Mouse (Mus musculus) embryonic facial prominence, embryonic 15.5 days (tissue): Measurements from ENCODE around the gene Gm49388. TPM values are rescaled to one million over a fixed set of nuclear protein-coding genes. Genes with fewer than 3 reads are reported as not detected.
"Not testable (repeated sequence)": the region's sequence is repeated elsewhere in the genome, so short reads cannot be mapped to it uniquely, and the experiment has no call there.

Experiments used
- ATAC-seq: fragments of 200-750 bp; cut with Nextera tagmentation; 2 replicates; pipeline ENCODE4 v1.8.0; 2017; ENCODE audit warnings: low read depth, moderate TSS enrichment; ENCODE audit not compliant: insufficient number of reproducible peaks, low FRiP score, low TSS enrichment
- H3K27ac ChIP-seq: fragments of 300-500 bp; sonication (generic); replicated peaks from 2 replicates; pipeline ENCODE4 v1.5.1; 2015; ENCODE audit warnings: mild to moderate bottlenecking, inconsistent platforms
- H3K27me3 ChIP-seq: fragments of 300-500 bp; sonication (generic); 2 replicates; pipeline ENCODE4 v1.6.1; 2015; ENCODE audit warnings: inconsistent platforms
- H3K36me3 ChIP-seq: fragments of 300-500 bp; sonication (generic); 2 replicates; pipeline ENCODE4 v1.6.1; 2015; ENCODE audit warnings: mild to moderate bottlenecking, inconsistent platforms
- H3K4me1 ChIP-seq: fragments of 300-500 bp; sonication (generic); 2 replicates; pipeline ENCODE4 v1.6.1; 2015; ENCODE audit warnings: inconsistent platforms
- H3K4me2 ChIP-seq: fragments of 300-500 bp; sonication (generic); replicated peaks from 2 replicates; pipeline ENCODE4 v1.6.1; 2015; ENCODE audit warnings: mild to moderate bottlenecking, inconsistent platforms
- H3K4me3 ChIP-seq: fragments of 300-500 bp; sonication (generic); replicated peaks from 2 replicates; pipeline ENCODE4 v1.5.1; 2015; ENCODE audit warnings: mild to moderate bottlenecking, inconsistent platforms
- H3K9ac ChIP-seq: fragments of 300-500 bp; sonication (generic); 2 replicates; pipeline ENCODE4 v1.6.1; 2015; ENCODE audit warnings: inconsistent platforms
- H3K9me3 ChIP-seq: fragments of 300-500 bp; sonication (generic); replicated peaks from 2 replicates; pipeline ENCODE4 v1.6.1; 2016; ENCODE audit warnings: inconsistent platforms
- WGBS: fragments of 180-500 bp; shearing (Covaris S2); methylation state at CpG from one replicate; pipeline ENCODE4 v1.1.7; 2015; 5-methylcytosine and 5-hydroxymethylcytosine counted together
- polyA plus RNA-seq: library from polyadenylated mRNA; unstranded; fragments of >200 nt; fragmentation: Nextera tagmentation; extraction: Ambion mirVana; gene quantifications from 2 replicates; pipeline ENCODE4 v1.2.1, GENCODE M21; 2015

The Gm49388 gene
- polyA plus RNA-seq, 1 experiment from 2014 or later = not detected

DNA sequence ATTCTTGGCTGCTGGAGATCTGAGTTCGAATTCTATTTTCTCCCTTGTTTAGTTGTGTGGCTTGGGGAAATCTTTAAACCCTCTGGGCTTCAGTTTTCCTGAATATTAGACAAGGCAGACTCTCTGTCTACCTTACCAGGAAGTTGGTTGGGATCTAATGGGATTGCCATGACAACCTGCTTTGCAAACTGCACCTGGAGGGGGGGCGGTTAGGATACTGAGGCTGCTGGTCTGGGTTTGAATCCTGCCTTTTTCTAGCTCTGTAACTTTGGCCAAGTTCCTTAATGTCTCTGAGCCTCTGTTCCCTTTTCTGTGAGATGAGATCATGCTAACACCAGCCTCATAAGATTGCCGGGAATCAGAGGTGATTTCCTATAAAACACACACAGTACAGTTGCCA, 37.1 kb downstream of the Gm49388 start:
- Histone ChIP-seq H3K36me3 (no peaks in the 10 kb centered on the region), H3K4me1 (peaks cover 31% of the 10 kb centered on the region), H3K9ac (no peak overlapping the region), H3K4me3 (no peak overlapping the region), H3K4me2 (no peak overlapping the region), H3K27ac (no peak overlapping the region), H3K9me3 (no peaks in the 10 kb centered on the region), H3K27me3 (no peaks in the 10 kb centered on the region)
- WGBS = 86% methylated on average over 3 of the region's 3 CpGs
- ATAC-seq = no peak

DNA sequence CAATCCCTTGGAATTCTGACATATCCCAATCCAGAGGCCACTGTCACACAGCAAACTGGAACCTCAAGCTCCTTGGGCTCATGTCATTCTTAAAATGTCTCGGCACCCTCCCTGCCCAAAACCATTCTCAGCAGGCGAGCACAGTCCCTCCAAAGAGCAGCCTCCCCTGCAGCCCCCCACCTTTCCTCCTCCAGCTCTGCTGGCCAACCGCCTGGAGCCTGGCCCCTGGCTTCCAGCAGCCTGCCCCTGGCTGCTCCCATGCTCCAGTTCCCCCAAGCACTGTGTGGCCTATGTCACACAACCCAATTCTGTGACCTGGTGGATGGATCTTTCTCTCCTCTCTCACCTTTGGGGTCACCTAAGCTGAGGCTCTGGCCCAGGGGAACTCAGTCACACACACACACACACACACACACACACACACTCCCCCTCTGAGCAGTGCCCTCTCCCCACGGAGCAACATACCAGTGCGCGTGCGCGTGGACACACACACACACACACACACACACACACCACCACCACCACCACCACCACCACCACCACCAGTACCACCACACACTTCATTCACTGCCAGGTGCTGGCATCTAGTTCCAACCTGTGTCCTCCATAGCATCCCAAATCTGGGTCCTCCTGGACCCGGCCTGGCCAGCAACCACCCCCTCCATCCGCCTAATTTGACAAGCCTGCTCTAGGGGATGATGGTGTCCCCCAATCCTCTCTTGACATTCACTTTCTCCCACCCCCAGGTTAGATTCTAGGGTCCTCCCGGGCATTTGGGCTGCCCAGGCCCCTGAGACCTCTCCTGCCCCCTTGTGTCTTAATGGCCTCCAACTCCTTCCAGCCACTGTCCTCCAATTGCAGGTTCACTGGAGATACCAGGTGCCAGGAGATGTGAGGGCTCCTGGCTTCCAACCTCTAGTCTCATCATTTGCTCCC, 38.1 kb downstream of the Gm49388 start:
- Histone ChIP-seq H3K27ac (peak overlapping the region; percentile 55; the same call in 1 of the 2 replicates), H3K4me1 (peaks cover 31% of the 10 kb centered on the region), H3K4me3 (peak overlapping the region; percentile 61), H3K27me3 (no peaks in the 10 kb centered on the region), H3K9ac (peak overlapping the region; percentile 65), H3K4me2 (peak overlapping the region; percentile 77), H3K9me3 (no peaks in the 10 kb centered on the region), H3K36me3 (no peaks in the 10 kb centered on the region)
- ATAC-seq = no peak
- 58% methylated on average over 11 of the region's 11 CpGs for WGBS

DNA sequence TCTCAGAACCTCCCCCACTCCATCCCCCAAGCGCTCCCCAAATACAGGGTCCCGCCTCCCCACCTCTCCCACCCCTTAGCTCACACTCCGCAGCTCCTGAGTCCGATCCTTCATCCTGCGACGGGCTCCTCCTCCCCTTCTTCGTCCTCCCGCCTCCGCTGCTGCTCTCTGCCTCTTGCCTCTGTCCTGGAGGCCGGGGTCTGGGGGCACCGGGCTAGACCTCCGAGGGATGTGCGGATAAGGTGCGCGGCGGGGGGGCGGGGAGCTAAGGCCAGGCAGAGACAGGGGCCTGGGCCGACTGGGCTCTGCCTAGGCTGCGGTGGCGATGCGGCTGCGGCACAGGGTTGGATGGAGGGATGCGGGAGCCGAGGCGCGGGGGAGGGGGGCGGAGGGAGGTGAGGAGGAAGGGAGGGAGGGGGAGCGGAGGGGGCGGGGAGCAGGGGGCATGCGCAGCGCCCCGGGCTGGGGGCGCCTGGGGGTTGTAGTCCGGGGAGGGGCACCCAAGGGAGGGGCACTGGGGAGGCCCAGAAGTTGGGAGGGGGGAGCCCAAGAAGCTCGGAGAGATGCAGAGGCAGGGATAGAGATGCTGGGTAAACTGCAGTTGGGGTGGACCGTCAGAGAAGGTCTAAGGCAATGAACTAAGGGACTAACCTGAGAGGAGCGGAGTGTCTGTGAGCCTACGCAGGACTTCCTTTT, 38.9 kb downstream of the Gm49388 start, which contains the start of the genes Stx4a and Stx1b:
TSS of gene Stx4a (plus strand) at position 119 of the 696 bp plus-strand sequence.
TSS of gene Stx1b (minus strand) at position 374 of the 696 bp plus-strand sequence.
- H3K4me1 ChIP-seq = peaks cover 31% of the 10 kb centered on the region
- peak within 1 kb of the TSS; percentile 77 for H3K4me2 ChIP-seq
- ATAC-seq = peak; percentile 80
- H3K27ac ChIP-seq = peak within 1 kb of the TSS; percentile 55
- H3K9ac ChIP-seq = peak within 1 kb of the TSS; percentile 65
- WGBS = 2% methylated on average over 35 of the region's 38 CpGs
- no peaks in the 10 kb centered on the region for H3K36me3 ChIP-seq
- peak within 1 kb of the TSS; percentile 61 for H3K4me3 ChIP-seq
- H3K27me3 ChIP-seq = no peaks in the 10 kb centered on the region
- no peaks in the 10 kb centered on the region for H3K9me3 ChIP-seq

DNA sequence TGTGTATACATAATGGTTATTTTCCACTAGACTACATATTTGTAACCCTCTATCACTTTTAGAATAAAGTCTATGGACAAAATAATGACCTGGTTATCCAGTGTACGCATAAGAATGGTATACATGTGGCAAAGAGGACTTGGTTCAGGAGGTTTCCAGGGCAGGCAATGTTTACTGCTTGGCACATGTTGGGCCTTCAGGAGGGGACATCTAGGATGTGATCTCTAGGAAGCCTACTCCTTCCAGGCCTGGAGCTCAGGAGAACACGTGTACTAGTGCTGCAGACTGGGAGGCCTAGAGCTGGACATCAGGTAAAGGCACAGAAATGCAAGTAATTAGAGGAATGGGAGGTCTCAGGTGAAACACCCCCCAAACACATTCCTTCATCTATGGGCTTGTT, 50.1 kb downstream of the Gm49388 start:
- Histone ChIP-seq H3K27me3 (no peaks in the 10 kb centered on the region), H3K9me3 (no peaks in the 10 kb centered on the region), H3K4me2 (no peak overlapping the region), H3K36me3 (no peaks in the 10 kb centered on the region), H3K4me1 (peaks cover 2% of the 10 kb centered on the region; the same call in 1 of the 2 replicates), H3K9ac (no peak overlapping the region), H3K27ac (no peak overlapping the region), H3K4me3 (no peak overlapping the region)
- ATAC-seq = no peak
- WGBS = 66% methylated on average over 2 of the region's 2 CpGs

DNA sequence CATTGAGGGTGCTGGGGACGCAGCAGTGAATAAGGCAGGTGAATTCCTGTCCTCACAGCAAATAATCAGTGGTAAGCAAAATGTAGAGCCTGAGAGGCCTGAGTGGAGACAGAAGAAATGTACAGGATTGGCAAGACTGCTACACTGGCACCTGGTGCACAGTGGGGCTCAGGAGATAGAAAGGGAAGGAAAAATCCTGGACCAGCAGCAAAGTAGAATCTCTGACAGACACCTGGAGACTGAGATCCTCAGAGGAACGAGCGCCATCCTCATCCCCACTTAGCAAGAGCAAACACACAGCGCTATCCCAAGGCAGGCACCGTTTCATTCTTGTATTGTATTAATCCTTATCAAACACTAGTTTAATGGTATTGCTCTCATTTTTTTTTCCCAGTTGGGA, 52.1 kb downstream of the Gm49388 start:
- 85% methylated on average over 5 of the region's 5 CpGs for WGBS
- H3K36me3 ChIP-seq = no peaks in the 10 kb centered on the region
- H3K9me3 ChIP-seq = no peaks in the 10 kb centered on the region
- no peak for ATAC-seq
- no peak overlapping the region for H3K27ac ChIP-seq
- no peak overlapping the region for H3K9ac ChIP-seq
- no peak overlapping the region for H3K4me3 ChIP-seq
- peaks cover 8% of the 10 kb centered on the region for H3K4me1 ChIP-seq
- H3K27me3 ChIP-seq = no peaks in the 10 kb centered on the region
- H3K4me2 ChIP-seq = no peak overlapping the region

DNA sequence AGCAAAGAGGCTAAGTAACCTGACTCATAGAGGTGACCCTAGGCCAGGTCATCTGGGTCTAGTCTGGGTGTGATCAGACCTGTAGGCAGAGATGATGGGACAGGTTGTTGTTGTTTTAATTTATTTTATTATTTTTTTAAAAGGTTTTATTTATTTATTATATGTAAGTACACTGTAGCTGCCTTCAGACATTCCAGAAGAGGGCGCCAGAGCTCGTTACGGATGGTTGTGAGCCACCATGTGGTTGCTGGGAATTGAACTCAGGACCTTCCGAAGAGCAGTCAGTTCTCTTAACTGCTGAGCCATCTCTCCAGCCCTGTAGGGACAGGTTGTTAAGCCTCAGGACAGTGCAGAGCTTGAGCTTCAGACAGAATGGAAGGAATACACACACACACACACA, 52.5 kb downstream of the Gm49388 start:
- H3K4me1 ChIP-seq = peaks cover 12% of the 10 kb centered on the region
- not testable (repeated sequence) for H3K27ac ChIP-seq, H3K4me2 ChIP-seq, H3K36me3 ChIP-seq, H3K9me3 ChIP-seq, H3K9ac ChIP-seq, ATAC-seq, H3K4me3 ChIP-seq, H3K27me3 ChIP-seq
- WGBS = 75% methylated on average over 4 of the region's 4 CpGs

DNA sequence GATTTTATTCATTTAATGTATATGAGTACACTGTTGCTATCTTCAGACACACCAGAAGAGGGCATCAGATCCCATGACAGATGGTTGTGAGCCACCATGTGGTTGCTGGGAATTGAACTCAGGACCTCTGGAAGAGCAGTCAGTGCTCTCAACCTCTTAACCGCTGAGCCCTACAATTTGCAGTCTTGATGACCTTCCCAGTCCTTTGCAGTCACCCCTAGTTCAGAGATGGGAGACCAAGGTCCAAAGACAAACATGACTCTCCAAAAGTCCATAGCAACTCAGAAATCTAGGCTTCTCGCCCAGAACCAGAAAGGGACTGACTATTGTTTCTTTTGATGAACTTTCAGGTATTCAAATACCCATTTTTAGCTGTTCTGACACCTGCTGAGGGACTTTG, 54.6 kb downstream of the Gm49388 start:
- not testable (repeated sequence) for H3K27me3 ChIP-seq, H3K4me2 ChIP-seq, H3K9ac ChIP-seq, H3K27ac ChIP-seq, H3K9me3 ChIP-seq, H3K4me3 ChIP-seq, ATAC-seq
- Histone ChIP-seq H3K36me3 (peaks cover 16% of the 10 kb centered on the region), H3K4me1 (peaks cover 14% of the 10 kb centered on the region)
- 84% methylated on average over 2 of the region's 2 CpGs for WGBS

DNA sequence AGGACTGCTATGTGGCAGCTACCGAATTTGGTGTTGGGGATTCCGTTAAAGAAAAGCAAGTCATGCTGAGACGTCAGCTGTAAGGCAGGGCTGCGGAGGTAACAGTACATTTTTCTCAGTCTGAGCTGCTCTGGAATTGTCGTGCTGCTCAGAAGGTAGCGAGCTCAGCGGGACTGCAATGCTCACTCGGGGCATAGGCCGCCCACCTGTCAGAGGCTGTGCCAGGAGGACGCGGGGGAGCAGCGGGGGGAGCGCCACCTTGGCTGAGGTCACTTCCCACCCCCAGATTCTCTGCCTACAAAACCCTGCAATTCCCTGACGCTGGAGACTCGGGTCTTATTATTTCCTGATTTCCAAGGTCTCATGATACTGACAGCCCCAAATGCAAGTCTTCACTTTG, 55.5 kb downstream of the Gm49388 start:
- peak overlapping the region; percentile 50 for H3K9ac ChIP-seq
- no peaks in the 10 kb centered on the region for H3K27me3 ChIP-seq
- peaks cover 23% of the 10 kb centered on the region for H3K36me3 ChIP-seq
- peak overlapping the region; percentile 97 for H3K27ac ChIP-seq
- peaks cover 14% of the 10 kb centered on the region for H3K4me1 ChIP-seq
- H3K4me3 ChIP-seq = peak overlapping the region; percentile 66
- 2% methylated on average over 15 of the region's 15 CpGs for WGBS
- peak overlapping the region; percentile 90 for H3K4me2 ChIP-seq
- ATAC-seq = 0 out of 2 replicates have a peak, but pooled peaks have one; percentile 22
- H3K9me3 ChIP-seq = no peaks in the 10 kb centered on the region

DNA sequence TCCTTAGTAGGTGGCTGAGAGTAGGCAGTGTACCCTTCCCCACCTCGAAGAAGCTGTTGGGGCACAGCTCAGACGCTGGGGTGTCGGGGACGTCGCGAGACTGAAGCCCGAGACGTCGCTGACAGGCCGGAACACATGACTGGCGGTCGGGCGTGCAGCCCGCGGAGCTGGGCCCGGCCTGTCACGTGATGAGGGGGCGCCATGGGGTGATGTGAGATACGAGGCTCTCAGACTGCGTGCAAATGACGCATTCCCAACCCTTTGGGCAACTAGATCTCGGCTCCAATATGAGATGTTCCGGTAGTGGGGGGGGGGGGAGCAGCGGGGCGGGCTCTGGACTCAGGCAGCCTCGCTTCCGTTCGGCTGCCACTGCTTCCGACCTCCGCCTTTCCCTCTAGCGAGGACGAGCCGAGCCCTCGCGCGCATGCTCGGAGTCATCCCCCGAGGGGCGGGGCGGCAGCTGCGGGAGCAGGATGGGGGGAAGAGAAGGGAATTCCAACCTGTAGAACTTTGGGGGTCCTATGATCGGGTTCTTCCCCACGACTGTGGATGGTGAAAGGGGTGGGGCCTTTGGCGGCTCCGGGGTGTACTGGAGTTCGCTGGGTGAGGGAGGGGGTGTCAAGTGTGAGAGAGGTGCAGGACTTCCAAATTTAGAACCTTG, 56.1 kb downstream of the Gm49388 start:
- H3K4me1 ChIP-seq = peaks cover 14% of the 10 kb centered on the region
- H3K27me3 ChIP-seq = no peaks in the 10 kb centered on the region
- under 1% methylated on average over 46 of the region's 46 CpGs for WGBS
- H3K27ac ChIP-seq = peak overlapping the region; percentile 97
- H3K9me3 ChIP-seq = no peaks in the 10 kb centered on the region
- peak overlapping the region; percentile 66 for H3K4me3 ChIP-seq
- H3K36me3 ChIP-seq = peaks cover 29% of the 10 kb centered on the region
- H3K9ac ChIP-seq = peak overlapping the region; percentile 50
- H3K4me2 ChIP-seq = peak overlapping the region; percentile 90
- peak; percentile 94 for ATAC-seq

DNA sequence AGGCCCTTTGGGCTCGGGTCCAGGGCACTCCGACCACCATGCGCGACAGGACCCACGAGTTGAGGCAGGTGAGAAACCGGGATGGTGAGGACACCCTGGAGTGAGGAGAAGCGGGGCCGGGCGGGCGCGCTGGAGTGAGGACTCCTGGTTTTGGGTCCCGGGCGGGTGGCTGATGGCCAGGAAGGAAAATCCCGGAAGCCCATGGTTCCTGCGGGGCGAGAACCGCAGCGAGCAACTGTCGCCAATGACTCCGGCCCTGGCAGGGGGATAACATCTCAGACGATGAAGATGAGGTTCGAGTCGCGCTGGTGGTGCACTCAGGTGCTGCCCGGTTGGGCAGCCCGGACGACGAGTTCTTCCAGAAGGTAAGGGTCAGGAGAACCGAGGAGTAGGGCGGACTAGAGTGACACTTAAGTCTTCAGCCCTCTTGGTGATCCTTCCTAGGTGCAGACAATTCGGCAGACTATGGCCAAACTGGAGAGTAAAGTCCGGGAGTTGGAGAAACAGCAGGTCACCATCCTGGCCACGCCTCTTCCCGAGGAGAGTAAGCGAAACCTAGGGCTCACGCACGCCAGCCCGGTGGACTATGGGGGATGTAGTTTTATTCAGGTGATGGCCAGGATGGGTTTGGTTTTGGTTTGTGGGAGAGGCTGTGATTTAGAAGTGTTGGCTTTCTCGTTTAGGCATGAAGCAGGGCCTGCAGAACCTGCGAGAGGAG, 56.8 kb downstream of the Gm49388 start:
- peak; percentile 52 for ATAC-seq
- WGBS = under 1% methylated on average over 40 of the region's 40 CpGs
- Histone ChIP-seq H3K4me1 (peaks cover 14% of the 10 kb centered on the region), H3K4me3 (peak overlapping the region; percentile 66), H3K9ac (peak overlapping the region; percentile 50), H3K36me3 (peaks cover 36% of the 10 kb centered on the region), H3K27me3 (no peaks in the 10 kb centered on the region), H3K4me2 (peak overlapping the region; percentile 90), H3K27ac (peak overlapping the region; percentile 97), H3K9me3 (no peaks in the 10 kb centered on the region)
